Mouse (Mus musculus) left cerebral cortex, postnatal 25 days (tissue): ENCODE measurements around the gene Olfr549. TPM values are rescaled to one million over a fixed set of nuclear protein-coding genes. Genes with fewer than 3 reads are reported as not detected.

Experiments
- DNase-seq, 2 experiments: peaks; one replicate each; pipeline ENCODE4 v3.0.0; 2022; ENCODE audit warnings: low spot score in 2 of 2, mixed read lengths in 1 of 2
- intact Hi-C: fragments of 180-260 bp; cut with DNase I; formaldehyde crosslinking; loops from one replicate; pipeline ENCODE4 v1.15.1; 2025
- total RNA-seq, 2 experiments: library from RNA; stranded (reverse); gene quantifications; 2 replicates each; pipeline ENCODE4 v1.2.3; 2021

The Olfr549 gene
- not detected for total RNA-seq

DNA sequence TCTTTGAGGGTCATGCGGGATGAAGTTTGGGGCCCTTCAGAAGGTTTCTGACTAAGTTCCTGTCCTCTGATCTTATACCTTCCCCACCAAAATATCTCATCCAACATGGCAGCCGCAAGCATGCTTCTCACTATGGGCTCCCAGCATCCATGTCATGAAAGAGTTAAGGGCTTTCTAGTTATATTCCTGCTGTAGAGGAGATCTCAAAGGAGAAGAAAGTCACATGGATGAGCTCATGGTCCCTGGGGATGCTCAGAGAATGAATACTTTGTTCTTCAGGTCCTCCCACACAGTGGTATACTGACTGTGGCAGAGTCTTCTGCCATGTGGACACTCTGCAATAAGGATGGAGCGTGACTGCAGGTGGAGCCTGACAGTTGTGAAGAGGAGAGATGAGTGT is at the start of gene Olfr549:
Gene Olfr549, plus strand, starts transcription at position 301 of the 400 bp plus-strand sequence.
- DNase-seq: no peak
- intact Hi-C loops: no loop called here

- intact Hi-C loops: loop anchor here (10.0 kb wide), 1 partner anchor 1443 kb away; the partner anchor contains the start of gene Olfr633
- no peak for DNase-seq
Measured at GRCm38 (mm10) chr7:102501986-102502385, 47.7 kb upstream of the Olfr549 start.

- intact Hi-C loops: loop anchor here (5.0 to 10.0 kb wide), 2 partner anchors 1365 to 1438 kb away; partner anchors contain the start of gene Olfr633
- DNase-seq: peak; percentile 78 to 82
Measured at GRCm38 (mm10) chr7:102506848-102507247, 42.8 kb upstream of the Olfr549 start.

- no peak for DNase-seq
- intact Hi-C loops: loop anchor here (5.0 to 10.0 kb wide), 2 partner anchors 1364 to 1437 kb away; partner anchors contain the start of gene Olfr633
Measured at GRCm38 (mm10) chr7:102508066-102508465, 41.6 kb upstream of the Olfr549 start.

GRCm38 (mm10) chr7:102508666-102509065 is 41.0 kb upstream of the Olfr549 start:
- intact Hi-C loops: loop anchor here (5.0 to 10.0 kb wide), 2 partner anchors 1364 to 1436 kb away; partner anchors contain the start of gene Olfr633
- no peak for DNase-seq

GRCm38 (mm10) chr7:102509726-102510125 is 39.9 kb upstream of the Olfr549 start:
- no peak for DNase-seq
- intact Hi-C loops: loop anchor here (5.0 to 10.0 kb wide), 3 partner anchors 1295 to 1435 kb away; partner anchors contain the start of gene Olfr633

GRCm38 (mm10) chr7:102511927-102512326 is 37.7 kb upstream of the Olfr549 start:
- intact Hi-C loops: loop anchor here (2.0 to 10.0 kb wide), 2 partner anchors 407 to 1293 kb away; no protein-coding TSS in a partner anchor
- no peak for DNase-seq

DNA sequence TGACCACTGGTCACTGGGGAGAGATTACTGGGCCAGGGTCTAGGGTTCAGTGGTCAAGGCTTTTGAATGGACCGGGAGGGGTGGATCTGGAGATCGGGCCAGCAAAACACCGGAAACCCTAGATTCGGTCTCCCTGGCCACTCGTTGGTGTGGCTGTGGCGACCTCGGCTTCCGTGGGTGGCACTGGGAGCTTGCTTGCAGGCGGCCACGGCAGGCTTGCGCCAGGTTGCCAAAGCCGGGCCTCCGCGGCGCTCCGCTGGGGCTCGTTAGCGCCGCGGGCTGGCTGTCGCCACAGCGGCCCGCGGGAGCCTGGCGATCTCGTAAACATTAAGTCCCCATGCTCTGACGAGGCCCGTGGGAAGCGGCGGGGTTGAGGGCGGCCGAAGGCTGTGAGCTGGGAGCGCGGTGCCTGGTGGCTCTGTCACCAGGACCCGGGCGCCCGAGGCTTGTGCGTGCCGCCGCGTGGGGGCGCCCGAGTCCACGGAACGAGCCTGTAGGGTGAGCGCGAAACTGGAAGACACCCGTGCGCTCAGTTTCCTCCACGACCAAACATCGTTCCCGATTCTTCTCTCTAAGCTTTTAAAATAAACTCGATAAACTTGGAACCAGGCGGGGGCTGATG is 36.7 kb upstream of the Olfr549 start:
- intact Hi-C loops: loop anchor here (1.0 to 10.0 kb wide), 3 partner anchors 124 to 1292 kb away; no protein-coding TSS in a partner anchor
- peak; percentile 82 to 91 for DNase-seq

DNA sequence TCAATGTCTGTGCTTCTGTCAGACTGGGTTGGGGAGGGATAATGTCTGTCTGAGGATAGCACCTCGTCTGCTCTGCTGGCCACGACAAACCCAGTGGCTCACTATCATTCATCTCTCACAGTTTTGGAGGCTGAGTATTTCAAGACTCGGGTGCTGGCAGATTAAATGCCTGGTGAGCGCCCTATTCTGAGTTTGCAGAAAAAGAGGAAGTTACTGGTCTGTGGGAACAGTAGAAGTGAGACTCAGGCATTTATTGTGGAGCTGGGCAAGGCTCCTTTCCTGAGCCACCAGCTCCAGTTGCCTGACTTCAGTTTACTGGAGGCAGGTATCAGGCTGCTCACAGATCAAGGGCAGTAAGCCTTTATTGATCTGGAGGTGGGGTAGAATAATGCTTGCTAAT is 35.5 kb upstream of the Olfr549 start:
- intact Hi-C loops: loop anchor here (10.0 kb wide), 1 partner anchor 1291 kb away; no protein-coding TSS in a partner anchor

GRCm38 (mm10) chr7:102516261-102517050 is 33.2 kb upstream of the Olfr549 start:
- DNase-seq: no peak
- intact Hi-C loops: loop anchor here (10.0 kb wide), 1 partner anchor 1288 kb away; no protein-coding TSS in a partner anchor

More for the DNA sequence above, 35.5 kb upstream of the Olfr549 start:
- no peak for DNase-seq

GRCm38 (mm10) chr7:102517051-102517335 is 32.7 kb upstream of the Olfr549 start:
- intact Hi-C loops: loop anchor here (10.0 kb wide), 1 partner anchor 1288 kb away; no protein-coding TSS in a partner anchor
- DNase-seq: peak in 1 of 2 experiments; percentile 17

- intact Hi-C loops: no loop called here
- DNase-seq: no peak
Measured at GRCm38 (mm10) chr7:102529052-102529451, 20.6 kb upstream of the Olfr549 start.

DNA sequence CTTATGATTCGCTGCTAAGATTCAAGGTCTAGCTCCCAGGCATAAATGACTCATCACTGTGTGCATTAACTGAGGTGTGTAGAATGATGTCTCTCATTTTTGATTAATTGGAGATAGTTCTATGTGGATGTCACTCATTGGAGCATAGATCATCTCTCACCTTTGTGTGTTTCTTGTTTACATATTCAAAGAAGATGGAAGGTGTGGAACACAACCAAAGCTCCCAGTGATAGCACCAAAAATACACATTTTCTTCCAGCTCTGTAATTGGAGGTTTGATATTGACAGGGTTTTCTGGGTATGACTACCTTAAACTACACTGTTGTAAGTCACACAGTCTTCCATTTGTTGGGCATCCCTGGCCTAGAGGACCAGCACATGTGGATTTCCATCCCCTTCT is 15.2 kb upstream of the Olfr549 start, which contains the start of gene Olfr547:
Gene Olfr547, plus strand, starts transcription at position 301 of the 400 bp plus-strand sequence.
- intact Hi-C loops: no loop called here
- DNase-seq: no peak

DNA sequence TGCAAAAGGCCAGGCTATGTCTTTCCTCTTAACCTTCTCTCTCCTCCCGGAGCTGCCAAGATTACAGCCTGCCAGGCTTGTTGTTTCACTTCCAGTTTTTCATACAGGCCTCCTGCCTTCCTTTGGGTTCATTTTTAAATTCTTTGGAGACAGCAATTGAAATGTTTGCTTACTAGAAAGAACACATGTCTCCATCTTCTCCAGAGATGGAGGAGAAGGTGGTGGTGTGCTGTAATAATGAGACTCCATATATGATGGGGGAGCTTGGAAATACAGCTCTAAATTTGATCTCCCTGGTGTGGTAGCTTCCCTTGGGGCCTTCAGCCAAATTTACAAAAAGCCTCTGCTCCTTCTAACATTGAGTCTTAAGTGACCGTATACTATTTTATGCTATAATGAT is 9.1 kb upstream of the Olfr549 start, which contains the start of gene Olfr548-ps1:
Gene Olfr548-ps1, plus strand, starts transcription at position 301 of the 400 bp plus-strand sequence.
- DNase-seq: no peak
- intact Hi-C loops: no loop called here

- DNase-seq: no peak
- intact Hi-C loops: no loop called here
Measured at GRCm38 (mm10) chr7:102541251-102541650, 8.4 kb upstream of the Olfr549 start.

DNA sequence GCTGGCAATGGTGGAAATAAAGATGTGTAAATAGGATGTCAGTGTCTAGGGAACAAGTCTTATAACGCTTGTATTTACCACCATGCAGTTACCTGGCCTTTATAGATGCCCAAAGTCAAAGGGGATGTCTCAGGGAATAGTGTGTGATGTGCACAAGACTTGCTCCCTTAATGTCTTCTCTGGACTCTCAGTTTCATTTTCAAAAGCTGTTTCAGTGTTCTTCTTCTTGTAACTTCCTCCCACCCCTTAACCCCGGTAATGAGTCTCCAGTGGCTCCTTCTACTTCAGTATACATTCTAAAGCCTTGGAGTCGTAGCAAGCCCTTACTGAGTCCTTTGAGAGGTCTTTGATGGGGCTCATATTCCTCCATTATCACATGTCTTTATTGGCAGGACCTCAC is 3.6 kb downstream of the Olfr549 start:
- intact Hi-C loops: no loop called here

GRCm38 (mm10) chr7:102564999-102565997 is 15.6 kb downstream of the Olfr549 start, which contains the start of gene Trim21:
Trim21 (minus strand) TSS chr7:102565486.
- peak; percentile 20 to 59 for DNase-seq
- intact Hi-C loops: no loop called here

More for the DNA sequence above, 3.6 kb downstream of the Olfr549 start:
- DNase-seq: no peak

GRCm38 (mm10) chr7:102566219-102566618 is 16.5 kb downstream of the Olfr549 start:
- intact Hi-C loops: no loop called here
- no peak for DNase-seq

DNA sequence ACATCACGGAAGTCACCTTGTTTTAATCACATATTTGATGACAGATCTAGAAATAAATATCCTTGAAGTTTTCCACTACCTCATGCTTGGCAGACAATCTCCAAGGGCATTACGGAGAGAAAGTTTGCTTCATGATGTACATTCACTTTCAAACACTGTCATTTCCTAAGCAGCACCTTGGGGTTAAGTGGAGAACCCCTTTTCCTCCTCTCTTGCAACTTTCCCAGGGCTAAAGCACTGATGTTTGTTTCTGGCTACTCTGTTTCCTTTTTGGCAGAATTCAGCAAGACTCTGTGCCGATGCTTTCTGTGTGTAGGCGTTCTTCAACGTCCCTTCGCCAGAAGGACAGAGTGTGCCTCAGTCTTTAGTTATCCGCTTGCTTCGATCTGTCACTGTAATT is 21.5 kb downstream of the Olfr549 start, which contains the start of gene Olfr550:
Gene Olfr550, plus strand, starts transcription at position 301 of the 400 bp plus-strand sequence.
- intact Hi-C loops: no loop called here
- DNase-seq: peak in 1 of 2 experiments; percentile 12
